Mouse (Mus musculus) kidney, embryonic 15.5 days (tissue): ENCODE results near the gene Pi4k2a. TPM values are rescaled to one million over a fixed set of nuclear protein-coding genes. Genes with fewer than 3 reads are reported as not detected.

Source experiments
- polyA plus RNA-seq: library from polyadenylated mRNA; unstranded; fragments of >200 nt; fragmentation: Nextera tagmentation; extraction: Ambion mirVana; gene quantifications from 2 replicates; pipeline ENCODE4 v1.2.1, GENCODE M21; 2015

Pi4k2a gene
- polyA plus RNA-seq, 1 experiment from 2014 or later: 27.7 TPM

Other genes with a start within 250 kb of the Pi4k2a start
- gene Frat2, start 242.3 kb upstream of the Pi4k2a start, polyA plus RNA-seq: 4.8 and 5.9 TPM in 2 replicates
- 17.8 and 18.8 TPM in 2 replicates for gene Rrp12, start 194.3 kb upstream of the Pi4k2a start, polyA plus RNA-seq
- 688 and 748 TPM in 2 replicates for gene Pgam1, start 178.5 kb upstream of the Pi4k2a start, polyA plus RNA-seq
- gene Exosc1, start 157.0 kb upstream of the Pi4k2a start, polyA plus RNA-seq: 85.1 TPM in 2 replicates
- 81.6 and 89.6 TPM in 2 replicates for gene Zdhhc16, start 157.0 kb upstream of the Pi4k2a start, polyA plus RNA-seq
- 40.6 and 45.6 TPM in 2 replicates for gene Mms19, start 109.3 kb upstream of the Pi4k2a start, polyA plus RNA-seq
- 29.0 and 32.3 TPM in 2 replicates for gene Ubtd1, start 108.7 kb upstream of the Pi4k2a start, polyA plus RNA-seq
- 0.35 TPM in 1 of 2 replicates, not detected in the other for gene Ankrd2, start 54.5 kb upstream of the Pi4k2a start, polyA plus RNA-seq
- gene Hoga1, start 44.9 kb upstream of the Pi4k2a start, polyA plus RNA-seq: 19.7 and 21.1 TPM in 2 replicates
- 0.54 and 0.62 TPM in 2 replicates for gene 4933411K16Rik, start 38.2 kb upstream of the Pi4k2a start, polyA plus RNA-seq
- 29.6 TPM in 2 replicates for gene Morn4, start 4.1 kb upstream of the Pi4k2a start, polyA plus RNA-seq
- gene Avpi1, start 38.6 kb downstream of the Pi4k2a start, polyA plus RNA-seq: 21.5 and 22.6 TPM in 2 replicates
- gene Marveld1, start 56.9 kb downstream of the Pi4k2a start, polyA plus RNA-seq: 9.7 and 9.8 TPM in 2 replicates
- gene Zfyve27, start 73.5 kb downstream of the Pi4k2a start, polyA plus RNA-seq: 26.5 and 29.4 TPM in 2 replicates
- 1.2 and 2.1 TPM in 2 replicates for gene Sfrp5, start 111.8 kb downstream of the Pi4k2a start, polyA plus RNA-seq
- 0.13 and 0.34 TPM in 2 replicates for gene Golga7b, start 157.1 kb downstream of the Pi4k2a start, polyA plus RNA-seq